Mouse (Mus musculus) neural tube, embryonic 15.5 days (tissue): ENCODE measurements at regions not wholly inside any gene's neighbourhood (a gene's known extent, or its start where the extent isn't known, plus 50 kb on each side); places are given as distances from the start of the nearest gene placed in this dataset.

Experiments
- ATAC-seq: fragments of 200-750 bp; cut with Nextera tagmentation; 2 replicates; pipeline ENCODE4 v1.8.0; 2017; ENCODE audit warnings: mild to moderate bottlenecking, moderate TSS enrichment, moderate library complexity; ENCODE audit not compliant: low FRiP score
- H3K27ac ChIP-seq: fragments of 300-500 bp; sonication (generic); replicated peaks from 2 replicates; pipeline ENCODE4 v1.5.1; 2015; ENCODE audit warnings: mild to moderate bottlenecking, inconsistent platforms
- H3K27me3 ChIP-seq: fragments of 300-500 bp; sonication (generic); replicated peaks from 2 replicates; pipeline ENCODE4 v1.6.1; 2015; ENCODE audit warnings: inconsistent platforms
- H3K36me3 ChIP-seq: fragments of 300-500 bp; sonication (generic); 2 replicates; pipeline ENCODE4 v1.6.1; 2015; ENCODE audit warnings: inconsistent platforms
- H3K4me1 ChIP-seq: fragments of 300-500 bp; sonication (generic); 2 replicates; pipeline ENCODE4 v1.6.1; 2015; ENCODE audit warnings: inconsistent platforms
- H3K4me2 ChIP-seq: fragments of 300-500 bp; sonication (generic); 2 replicates; pipeline ENCODE4 v1.6.1; 2015; ENCODE audit warnings: inconsistent platforms, mild to moderate bottlenecking, moderate library complexity
- H3K4me3 ChIP-seq: fragments of 300-500 bp; sonication (generic); replicated peaks from 2 replicates; pipeline ENCODE4 v1.5.1; 2015; ENCODE audit warnings: mild to moderate bottlenecking, inconsistent platforms
- H3K9ac ChIP-seq: fragments of 300-500 bp; sonication (generic); replicated peaks from 2 replicates; pipeline ENCODE4 v1.6.1; 2015; ENCODE audit warnings: mild to moderate bottlenecking, inconsistent platforms
- H3K9me3 ChIP-seq: fragments of 300-500 bp; sonication (generic); replicated peaks from 2 replicates; pipeline ENCODE4 v1.6.1; 2016; ENCODE audit warnings: inconsistent platforms
- WGBS: fragments of 180-500 bp; shearing (Covaris S2); methylation state at CpG from one replicate; pipeline ENCODE4 v1.1.7; 2015; ENCODE audit warnings: mixed read lengths; 5-methylcytosine and 5-hydroxymethylcytosine counted together

- Histone ChIP-seq H3K36me3 (no peaks in the 10 kb centered on the region), H3K4me1 (no peaks in the 10 kb centered on the region), H3K9me3 (no peaks in the 10 kb centered on the region), H3K4me3 (no peak overlapping the region), H3K4me2 (no peak overlapping the region), H3K27me3 (no peaks in the 10 kb centered on the region), H3K27ac (no peak overlapping the region), H3K9ac (no peak overlapping the region)
- WGBS, result 88% methylated on average over 6 of the region's 6 CpGs
- no peak for ATAC-seq
These were observed 54.0 kb upstream of the Bank1 start for GRCm38 (mm10) chr3:136379741-136380398.

- WGBS, result 82% methylated on average over 4 of the region's 4 CpGs
- Histone ChIP-seq H3K27me3 (no peaks in the 10 kb centered on the region), H3K4me1 (no peaks in the 10 kb centered on the region), H3K9me3 (no peaks in the 10 kb centered on the region), H3K36me3 (no peaks in the 10 kb centered on the region), H3K27ac (no peak overlapping the region), H3K4me3 (no peak overlapping the region), H3K4me2 (no peak overlapping the region), H3K9ac (no peak overlapping the region)
- ATAC-seq, result no peak
These were observed 51.0 kb upstream of the Bank1 start for GRCm38 (mm10) chr3:136376893-136377292.
